Mouse (Mus musculus): ENCODE measurements around the gene Nme7. TPM values are rescaled to one million over a fixed set of nuclear protein-coding genes. Genes with fewer than 3 reads are reported as not detected.

Gene Nme7
- polyA plus RNA-seq, 1 experiment: not detected

- WGBS: 74% methylated on average over 8 of the region's 8 CpGs
- TF ChIP-seq CTCF (IDR thresholded peaks at IDR 0.05; ENCODE audit: insufficient read depth, low read depth, low read length): peak; percentile 72; the same call in 1 of the 2 replicates
- TF ChIP-seq POLR2A (IDR thresholded peaks at IDR 0.05; ENCODE audit: insufficient read depth, low read depth, low read length): no peak
These were observed 11.3 kb downstream of the Nme7 start for GRCm38 (mm10) chr1:164315266-164315665.

GRCm38 (mm10) chr1:164316697-164317096, 12.8 kb downstream of the Nme7 start:
- WGBS: 9% methylated on average over 3 of the region's 3 CpGs
- H3K4me3 ChIP-seq (ENCODE audit: insufficient read depth, low read depth, low read length): no peak overlapping the region
- TF ChIP-seq CTCF (IDR thresholded peaks at IDR 0.05; ENCODE audit: insufficient read depth, low read depth, low read length) (no peak), POLR2A (IDR thresholded peaks at IDR 0.05; ENCODE audit: insufficient read depth, low read depth, low read length) (no peak)
- peaks cover 4% of the 10 kb centered on the region; the same call in 1 of the 2 replicates for H3K4me1 ChIP-seq (ENCODE audit: control insufficient read depth, insufficient read depth, low read length)
- no peak overlapping the region for H3K27ac ChIP-seq (ENCODE audit: insufficient read depth, low read depth, low read length)

More at GRCm38 (mm10) chr1:164315266-164315665, 11.3 kb downstream of the Nme7 start:
- Histone ChIP-seq H3K27ac (ENCODE audit: insufficient read depth, low read depth, low read length) (no peak overlapping the region), H3K4me3 (ENCODE audit: insufficient read depth, low read depth, low read length) (no peak overlapping the region), H3K4me1 (ENCODE audit: control insufficient read depth, insufficient read depth, low read length) (no peaks in the 10 kb centered on the region)

DNA sequence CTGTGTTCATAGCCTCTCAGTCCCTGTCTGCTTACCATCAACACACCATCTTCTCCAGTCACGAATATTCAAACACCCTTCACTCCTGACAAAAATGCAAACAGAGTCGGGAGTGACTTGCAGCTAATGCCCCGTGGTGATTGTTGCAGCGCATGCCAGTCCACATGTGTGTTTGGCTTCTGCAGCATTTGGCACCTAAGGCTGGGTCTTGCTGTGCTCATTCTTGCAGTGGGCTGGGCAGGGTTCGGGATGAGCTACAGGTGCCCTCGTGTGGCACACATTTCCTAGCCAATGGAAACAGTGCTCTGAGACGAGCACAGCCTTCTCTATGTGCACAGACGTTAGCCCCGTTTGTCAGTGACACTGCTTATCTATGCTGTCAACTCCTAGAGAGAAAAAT, 13.3 kb downstream of the Nme7 start:
- Histone ChIP-seq H3K4me1 (ENCODE audit: control insufficient read depth, insufficient read depth, low read length) (peaks cover 4% of the 10 kb centered on the region; the same call in 1 of the 2 replicates), H3K27ac (ENCODE audit: insufficient read depth, low read depth, low read length) (no peak overlapping the region), H3K4me3 (ENCODE audit: insufficient read depth, low read depth, low read length) (no peak overlapping the region)
- WGBS: 76% methylated on average over 9 of the region's 9 CpGs
- TF ChIP-seq CTCF (IDR thresholded peaks at IDR 0.05; ENCODE audit: insufficient read depth, low read depth, low read length) (no peak), POLR2A (IDR thresholded peaks at IDR 0.05; ENCODE audit: insufficient read depth, low read depth, low read length) (no peak)

DNA sequence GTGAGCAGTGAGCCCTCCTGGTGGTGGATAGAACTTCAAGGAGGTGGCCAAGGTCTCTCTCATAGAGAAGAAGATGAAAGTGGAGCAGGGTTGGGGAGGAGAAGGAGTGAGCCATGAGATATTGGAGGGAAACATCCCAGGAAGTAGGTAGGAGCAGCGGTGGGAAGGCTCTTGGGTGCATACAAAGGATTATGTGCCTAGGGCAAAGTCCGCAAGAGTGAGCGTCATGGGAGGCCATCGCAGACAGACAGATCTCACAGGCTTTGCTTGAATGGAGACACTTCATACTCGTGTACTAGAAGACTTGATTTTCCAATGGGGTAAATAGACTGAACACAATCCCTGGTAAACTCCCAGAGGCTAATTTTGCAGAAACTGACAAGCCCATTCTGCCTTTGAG, 14.6 kb downstream of the Nme7 start:
- Histone ChIP-seq H3K4me3 (ENCODE audit: insufficient read depth, low read depth, low read length) (no peak overlapping the region), H3K27ac (ENCODE audit: insufficient read depth, low read depth, low read length) (no peak overlapping the region), H3K4me1 (ENCODE audit: control insufficient read depth, insufficient read depth, low read length) (peaks cover 4% of the 10 kb centered on the region; the same call in 1 of the 2 replicates)
- no peak for TF ChIP-seq POLR2A (IDR thresholded peaks at IDR 0.05; ENCODE audit: insufficient read depth, low read depth, low read length)
- TF ChIP-seq CTCF (IDR thresholded peaks at IDR 0.05; ENCODE audit: insufficient read depth, low read depth, low read length): no peak
- WGBS: 89% methylated on average over 5 of the region's 5 CpGs

GRCm38 (mm10) chr1:164319542-164320140, 15.7 kb downstream of the Nme7 start:
- H3K4me3 ChIP-seq (ENCODE audit: insufficient read depth, low read depth, low read length): no peak overlapping the region
- 75% methylated on average over 14 of the region's 14 CpGs for WGBS
- TF ChIP-seq POLR2A (IDR thresholded peaks at IDR 0.05; ENCODE audit: insufficient read depth, low read depth, low read length): no peak
- TF ChIP-seq CTCF (IDR thresholded peaks at IDR 0.05; ENCODE audit: insufficient read depth, low read depth, low read length): no peak
- peaks cover 4% of the 10 kb centered on the region; the same call in 1 of the 2 replicates for H3K4me1 ChIP-seq (ENCODE audit: control insufficient read depth, insufficient read depth, low read length)
- H3K27ac ChIP-seq (ENCODE audit: insufficient read depth, low read depth, low read length): no peak overlapping the region

- TF ChIP-seq CTCF (IDR thresholded peaks at IDR 0.05; ENCODE audit: insufficient read depth, low read depth, low read length) (no peak), POLR2A (IDR thresholded peaks at IDR 0.05; ENCODE audit: insufficient read depth, low read depth, low read length) (no peak)
- H3K27ac ChIP-seq (ENCODE audit: insufficient read depth, low read depth, low read length): no peak overlapping the region
- H3K4me1 ChIP-seq (ENCODE audit: control insufficient read depth, insufficient read depth, low read length): peaks cover 4% of the 10 kb centered on the region; the same call in 1 of the 2 replicates
- H3K4me3 ChIP-seq (ENCODE audit: insufficient read depth, low read depth, low read length): no peak overlapping the region
- 60% methylated on average over 5 of the region's 5 CpGs for WGBS
These were observed 16.8 kb downstream of the Nme7 start for GRCm38 (mm10) chr1:164320731-164321130.

DNA sequence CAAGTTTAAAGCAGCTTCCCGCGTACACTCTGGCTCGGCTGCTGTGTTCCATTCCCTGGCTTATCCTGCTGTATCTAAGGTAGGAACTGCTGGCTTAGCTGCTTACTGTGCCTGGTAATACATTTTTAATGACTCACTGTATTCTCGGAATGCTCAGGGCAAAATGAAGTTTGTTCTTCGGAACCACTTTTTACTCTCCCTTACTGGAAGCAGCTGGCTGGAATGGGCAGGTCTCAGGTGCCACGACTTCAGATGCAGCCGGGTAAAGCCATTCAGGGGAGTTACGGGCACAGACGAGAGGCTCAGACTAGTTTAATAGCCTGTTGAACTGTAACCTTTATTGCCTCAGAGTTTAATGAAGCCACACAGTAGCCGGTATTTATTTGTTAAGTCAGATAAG, 17.5 kb downstream of the Nme7 start:
- Histone ChIP-seq H3K4me1 (ENCODE audit: control insufficient read depth, insufficient read depth, low read length) (peaks cover 4% of the 10 kb centered on the region; the same call in 1 of the 2 replicates), H3K27ac (ENCODE audit: insufficient read depth, low read depth, low read length) (peak overlapping the region; percentile 73; the same call in 1 of the 2 replicates), H3K4me3 (ENCODE audit: insufficient read depth, low read depth, low read length) (no peak overlapping the region)
- WGBS: 56% methylated on average over 10 of the region's 10 CpGs
- TF ChIP-seq POLR2A (IDR thresholded peaks at IDR 0.05; ENCODE audit: insufficient read depth, low read depth, low read length): no peak
- TF ChIP-seq CTCF (IDR thresholded peaks at IDR 0.05; ENCODE audit: insufficient read depth, low read depth, low read length): no peak

GRCm38 (mm10) chr1:164322987-164323650, 19.2 kb downstream of the Nme7 start:
- WGBS: 91% methylated on average over 8 of the region's 8 CpGs
- Histone ChIP-seq H3K4me1 (ENCODE audit: control insufficient read depth, insufficient read depth, low read length) (peaks cover 6% of the 10 kb centered on the region), H3K4me3 (ENCODE audit: insufficient read depth, low read depth, low read length) (no peak overlapping the region), H3K27ac (ENCODE audit: insufficient read depth, low read depth, low read length) (no peak overlapping the region)
- TF ChIP-seq POLR2A (IDR thresholded peaks at IDR 0.05; ENCODE audit: insufficient read depth, low read depth, low read length): no peak
- TF ChIP-seq CTCF (IDR thresholded peaks at IDR 0.05; ENCODE audit: insufficient read depth, low read depth, low read length): no peak

GRCm38 (mm10) chr1:164324221-164324620, 20.3 kb downstream of the Nme7 start:
- WGBS: 90% methylated on average over 4 of the region's 4 CpGs
- no peak overlapping the region for H3K27ac ChIP-seq (ENCODE audit: insufficient read depth, low read depth, low read length)
- no peak overlapping the region for H3K4me3 ChIP-seq (ENCODE audit: insufficient read depth, low read depth, low read length)
- H3K4me1 ChIP-seq (ENCODE audit: control insufficient read depth, insufficient read depth, low read length): peaks cover 9% of the 10 kb centered on the region
- TF ChIP-seq CTCF (IDR thresholded peaks at IDR 0.05; ENCODE audit: insufficient read depth, low read depth, low read length) (no peak), POLR2A (IDR thresholded peaks at IDR 0.05; ENCODE audit: insufficient read depth, low read depth, low read length) (no peak)
